Mouse (Mus musculus): ENCODE results near the gene Tysnd1. TPM values are rescaled to one million over a fixed set of nuclear protein-coding genes. Genes with fewer than 3 reads are reported as not detected.

The Tysnd1 gene
- polyA plus RNA-seq, 1 experiment from 2014 or later, result 40.0 TPM

- no peak overlapping the region for H3K4me3 ChIP-seq (replicated peaks)
- WGBS, result 92% methylated on average over 1 of the region's 1 CpGs
Observed at GRCm38 (mm10) chr10:61741306-61741705, 46.0 kb downstream of the Tysnd1 start.

GRCm38 (mm10) chr10:61741873-61742272, 46.6 kb downstream of the Tysnd1 start:
- peaks cover 92% of the 10 kb centered on the region for H3K36me3 ChIP-seq
- H3K4me2 ChIP-seq (replicated peaks), result no peak overlapping the region
- 82% methylated on average over 4 of the region's 4 CpGs for WGBS
- H3K27me3 ChIP-seq, result no peaks in the 10 kb centered on the region
- H3K4me1 ChIP-seq, result no peaks in the 10 kb centered on the region
- no peak for ATAC-seq (ENCODE audit: insufficient number of reproducible peaks, low FRiP score, low TSS enrichment, low read depth)
- no peak overlapping the region for H3K4me3 ChIP-seq (replicated peaks)
- no peak overlapping the region for H3K9ac ChIP-seq
- H3K9me3 ChIP-seq (replicated peaks), result no peaks in the 10 kb centered on the region
- no peak overlapping the region for H3K27ac ChIP-seq (replicated peaks)

More at GRCm38 (mm10) chr10:61741306-61741705, 46.0 kb downstream of the Tysnd1 start:
- no peak overlapping the region for H3K9ac ChIP-seq
- no peaks in the 10 kb centered on the region for H3K4me1 ChIP-seq
- H3K4me2 ChIP-seq (replicated peaks), result no peak overlapping the region
- no peak for ATAC-seq (ENCODE audit: insufficient number of reproducible peaks, low FRiP score, low TSS enrichment, low read depth)
- H3K9me3 ChIP-seq (replicated peaks), result no peaks in the 10 kb centered on the region
- H3K36me3 ChIP-seq, result peaks cover 87% of the 10 kb centered on the region
- H3K27ac ChIP-seq (replicated peaks), result no peak overlapping the region
- H3K27me3 ChIP-seq, result no peaks in the 10 kb centered on the region

DNA sequence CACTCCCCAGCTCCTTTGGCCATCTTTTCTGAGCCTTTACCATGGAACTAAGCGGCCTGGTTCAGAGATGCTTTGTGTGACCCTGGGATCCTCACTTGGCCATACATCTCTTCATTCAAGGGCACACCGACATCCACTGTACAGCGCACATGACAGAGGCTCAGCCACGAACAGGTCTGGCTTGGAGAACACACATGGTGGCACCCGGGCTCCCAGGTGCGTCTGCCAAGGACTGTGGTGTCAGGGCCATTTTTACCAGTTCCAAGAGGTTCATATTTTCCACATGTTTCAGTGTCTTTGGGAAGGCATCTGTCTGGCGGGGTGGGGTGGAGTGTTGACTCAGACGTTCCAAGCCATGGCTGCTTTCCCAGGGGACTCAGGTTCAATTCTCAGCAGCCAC, 47.0 kb downstream of the Tysnd1 start:
- no peak for ATAC-seq (ENCODE audit: insufficient number of reproducible peaks, low FRiP score, low TSS enrichment, low read depth)
- H3K27me3 ChIP-seq, result no peaks in the 10 kb centered on the region
- 90% methylated on average over 8 of the region's 8 CpGs for WGBS
- no peaks in the 10 kb centered on the region for H3K9me3 ChIP-seq (replicated peaks)
- H3K27ac ChIP-seq (replicated peaks), result no peak overlapping the region
- H3K4me2 ChIP-seq (replicated peaks), result no peak overlapping the region
- H3K4me3 ChIP-seq (replicated peaks), result no peak overlapping the region
- no peak overlapping the region for H3K9ac ChIP-seq
- H3K4me1 ChIP-seq, result no peaks in the 10 kb centered on the region
- peaks cover 97% of the 10 kb centered on the region for H3K36me3 ChIP-seq

- no peak overlapping the region for H3K4me3 ChIP-seq (replicated peaks)
- no peaks in the 10 kb centered on the region for H3K27me3 ChIP-seq
- no peak for ATAC-seq (ENCODE audit: insufficient number of reproducible peaks, low FRiP score, low TSS enrichment, low read depth)
- no peaks in the 10 kb centered on the region for H3K4me1 ChIP-seq
- H3K9me3 ChIP-seq (replicated peaks), result no peaks in the 10 kb centered on the region
- WGBS, result 91% methylated on average over 4 of the region's 4 CpGs
- no peak overlapping the region for H3K27ac ChIP-seq (replicated peaks)
- no peak overlapping the region for H3K4me2 ChIP-seq (replicated peaks)
- no peak overlapping the region for H3K9ac ChIP-seq
- peaks cover 98% of the 10 kb centered on the region for H3K36me3 ChIP-seq
Observed at GRCm38 (mm10) chr10:61745133-61745532, 49.8 kb downstream of the Tysnd1 start.

DNA sequence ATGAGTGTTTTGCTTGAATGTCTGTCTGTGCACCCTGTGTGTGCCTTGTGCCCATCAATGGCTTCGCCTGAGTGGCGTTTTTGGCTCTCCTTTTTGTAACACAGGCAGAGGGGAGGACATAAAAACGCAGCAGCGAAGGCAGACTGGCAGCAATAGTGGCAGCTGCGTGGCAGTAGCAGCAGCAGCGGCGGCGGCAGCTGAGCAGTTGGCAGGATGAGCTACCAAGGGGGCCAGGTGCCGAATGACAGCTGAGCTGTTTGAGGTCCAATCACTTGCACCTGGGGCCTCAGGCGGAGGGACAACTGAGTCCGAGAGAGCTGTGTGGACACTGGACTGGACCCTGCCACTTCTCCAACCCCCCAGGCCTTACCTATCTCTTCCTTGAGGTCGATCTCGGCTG, 52.0 kb downstream of the Tysnd1 start:
- ATAC-seq (ENCODE audit: insufficient number of reproducible peaks, low FRiP score, low TSS enrichment, low read depth), result no peak
- no peaks in the 10 kb centered on the region for H3K27me3 ChIP-seq
- 89% methylated on average over 13 of the region's 13 CpGs for WGBS
- H3K36me3 ChIP-seq, result peaks cover 99% of the 10 kb centered on the region
- no peak overlapping the region for H3K4me3 ChIP-seq (replicated peaks)
- no peaks in the 10 kb centered on the region for H3K9me3 ChIP-seq (replicated peaks)
- no peaks in the 10 kb centered on the region for H3K4me1 ChIP-seq
- no peak overlapping the region for H3K27ac ChIP-seq (replicated peaks)
- H3K4me2 ChIP-seq (replicated peaks), result no peak overlapping the region
- no peak overlapping the region for H3K9ac ChIP-seq

- Histone ChIP-seq H3K27me3 (no peaks in the 10 kb centered on the region), H3K27ac (replicated peaks) (no peak overlapping the region), H3K36me3 (peaks cover 89% of the 10 kb centered on the region), H3K9me3 (replicated peaks) (no peaks in the 10 kb centered on the region), H3K4me3 (replicated peaks) (no peak overlapping the region), H3K4me1 (no peaks in the 10 kb centered on the region), H3K4me2 (replicated peaks) (no peak overlapping the region), H3K9ac (no peak overlapping the region)
- 90% methylated on average over 9 of the region's 9 CpGs for WGBS
- ATAC-seq (ENCODE audit: insufficient number of reproducible peaks, low FRiP score, low TSS enrichment, low read depth), result no peak; the same call in 1 of the 2 replicates
Observed at GRCm38 (mm10) chr10:61750014-61750413, 54.7 kb downstream of the Tysnd1 start.

DNA sequence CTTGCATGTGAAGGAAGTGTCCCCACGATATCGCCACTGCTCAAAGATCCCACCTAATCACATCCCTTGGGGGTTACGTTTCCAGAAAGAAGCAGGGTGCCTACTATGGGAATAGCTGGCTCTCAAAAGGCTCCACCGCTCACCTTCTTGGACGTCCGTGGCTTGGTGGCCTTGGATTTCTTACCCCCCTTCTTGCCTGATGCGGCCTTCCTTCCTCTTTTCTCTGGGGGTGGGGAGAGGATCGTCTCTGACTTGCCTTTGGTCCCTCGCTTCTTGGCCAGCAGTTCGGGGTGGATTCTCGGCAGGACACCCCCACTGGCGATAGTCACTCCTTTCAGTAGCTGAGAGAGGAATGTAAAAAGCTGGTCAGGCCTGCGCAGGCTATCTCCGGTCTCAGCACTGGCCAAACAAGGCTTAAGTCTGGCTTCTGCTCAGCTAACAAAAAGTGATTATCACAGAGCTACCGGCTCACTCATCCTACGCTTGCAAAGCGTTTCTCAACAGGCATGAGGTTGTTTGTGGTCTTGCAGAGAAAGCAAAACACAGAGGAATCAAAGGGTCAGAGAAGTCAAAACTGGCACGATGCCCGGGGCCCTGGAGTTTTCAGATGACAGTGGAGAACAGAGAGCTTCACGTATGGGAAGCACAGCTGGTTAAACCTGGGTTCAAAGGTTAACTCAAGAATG, 56.4 kb downstream of the Tysnd1 start:
- 74% methylated on average over 20 of the region's 20 CpGs for WGBS
- ATAC-seq (ENCODE audit: insufficient number of reproducible peaks, low FRiP score, low TSS enrichment, low read depth), result no peak

More for the DNA sequence above, 56.4 kb downstream of the Tysnd1 start:
- Histone ChIP-seq H3K9ac (no peak overlapping the region), H3K27ac (replicated peaks) (no peak overlapping the region), H3K4me2 (replicated peaks) (no peak overlapping the region), H3K36me3 (peaks cover 86% of the 10 kb centered on the region), H3K4me3 (replicated peaks) (no peak overlapping the region), H3K27me3 (no peaks in the 10 kb centered on the region), H3K4me1 (0 out of 2 replicates have a peak, but pooled peaks cover 2% of the 10 kb centered on the region), H3K9me3 (replicated peaks) (no peaks in the 10 kb centered on the region)

Other genes with a start within 250 kb of the Tysnd1 start
- 66.0 and 66.9 TPM in 2 replicates for gene Eif4ebp2, start 242.9 kb upstream of the Tysnd1 start, polyA plus RNA-seq (2015; fragmentation: Nextera tagmentation; extraction: Ambion mirVana)
- gene Lrrc20, start 219.7 kb upstream of the Tysnd1 start, polyA plus RNA-seq (2015; fragmentation: Nextera tagmentation; extraction: Ambion mirVana), result 10.0 and 10.5 TPM in 2 replicates
- 0.12 TPM in 1 of 2 replicates, not detected in the other for gene Npffr1, start 100.0 kb upstream of the Tysnd1 start, polyA plus RNA-seq (2015; fragmentation: Nextera tagmentation; extraction: Ambion mirVana)
- 155 and 167 TPM in 2 replicates for gene Ppa1, start 47.0 kb upstream of the Tysnd1 start, polyA plus RNA-seq (2015; fragmentation: Nextera tagmentation; extraction: Ambion mirVana)
- 284 and 297 TPM in 2 replicates for gene Sar1a, start 15.2 kb upstream of the Tysnd1 start, polyA plus RNA-seq (2015; fragmentation: Nextera tagmentation; extraction: Ambion mirVana)
- gene Aifm2, start 19.7 kb downstream of the Tysnd1 start, polyA plus RNA-seq (2015; fragmentation: Nextera tagmentation; extraction: Ambion mirVana), result 10.8 and 12.4 TPM in 2 replicates
- gene H2afy2, start 88.6 kb downstream of the Tysnd1 start, polyA plus RNA-seq (2015; fragmentation: Nextera tagmentation; extraction: Ambion mirVana), result 159 and 168 TPM in 2 replicates